Mouse (Mus musculus) cerebellum, postnatal 4 days (tissue): ENCODE measurements around the gene Hnrnpk.
"Not testable (repeated sequence)": the region's sequence is repeated elsewhere in the genome, so short reads cannot be mapped to it uniquely, and the experiment has no call there.

Source experiments
- DNase-seq, 2 experiments: peaks; one replicate each; pipeline ENCODE4 v3.0.0; 2022; ENCODE audit warnings: low spot score in 2 of 2, mixed read lengths in 1 of 2

Hnrnpk gene

GRCm38 (mm10) chr13:58389324-58389951, 13.7 kb downstream of the Hnrnpk start:
- no peak for DNase-seq

- DNase-seq = no peak
These were observed 14.8 kb downstream of the Hnrnpk start for GRCm38 (mm10) chr13:58388379-58388778.

GRCm38 (mm10) chr13:58387948-58388347, 15.2 kb downstream of the Hnrnpk start:
- DNase-seq = peak; percentile 47 to 73

GRCm38 (mm10) chr13:58385547-58385920, 17.6 kb downstream of the Hnrnpk start:
- DNase-seq = no peak

GRCm38 (mm10) chr13:58384779-58385546, 18.2 kb downstream of the Hnrnpk start, which contains the start of gene 2210016F16Rik:
TSS of gene 2210016F16Rik (minus strand) at chr13:58385225.
- DNase-seq = peak; percentile 30 to 68

- DNase-seq = no peak
These were observed 18.8 kb downstream of the Hnrnpk start for GRCm38 (mm10) chr13:58384371-58384770.

GRCm38 (mm10) chr13:58373153-58373470, 30.0 kb downstream of the Hnrnpk start:
- DNase-seq = no peak

GRCm38 (mm10) chr13:58372278-58373152, 30.6 kb downstream of the Hnrnpk start:
- DNase-seq = no peak

- no peak for DNase-seq
These were observed 34.3 kb downstream of the Hnrnpk start for GRCm38 (mm10) chr13:58368835-58369234.

GRCm38 (mm10) chr13:58367641-58368040, 35.5 kb downstream of the Hnrnpk start:
- DNase-seq = no peak

- DNase-seq = no peak
These were observed 36.8 kb downstream of the Hnrnpk start for GRCm38 (mm10) chr13:58366373-58366772.

- DNase-seq = not testable (repeated sequence)
These were observed 38.0 kb downstream of the Hnrnpk start for GRCm38 (mm10) chr13:58365179-58365578.

GRCm38 (mm10) chr13:58364353-58365175, 38.6 kb downstream of the Hnrnpk start:
- no peak for DNase-seq

- no peak for DNase-seq
These were observed 43.9 kb downstream of the Hnrnpk start for GRCm38 (mm10) chr13:58359304-58359653.

- DNase-seq = peak in 1 of 2 experiments; percentile 35
These were observed 44.4 kb downstream of the Hnrnpk start, which contains the start of gene Kif27 for GRCm38 (mm10) chr13:58358629-58359303. TSS of gene Kif27 (minus strand) at chr13:58359122.

GRCm38 (mm10) chr13:58352996-58353395, 50.1 kb downstream of the Hnrnpk start:
- DNase-seq = no peak

GRCm38 (mm10) chr13:58350606-58351005, 52.5 kb downstream of the Hnrnpk start:
- no peak for DNase-seq

- no peak for DNase-seq
These were observed 58.6 kb downstream of the Hnrnpk start for GRCm38 (mm10) chr13:58344505-58344904.
